ENCODE assay signal across 17 mouse cellular contexts in genomic region chr12:16669176-16669575, GRCm38 (mm10). TPM values are rescaled to one million over a fixed set of nuclear protein-coding genes. Genes with fewer than 3 reads are reported as not detected.
"Had no signal": no experiment of that assay in that cellular context is flagged by ENCODE, and none has a peak within 500 bp of the region (broad histone marks: within the 10 kb centered on the region; RNA-seq: fewer than 3 reads in every experiment).

No protein-coding gene starts in this region.

- H3K27ac ChIP-seq: limb, embryonic 13.5 days; liver, embryonic 15.5 days; neural tube, embryonic 13.5 days had no signal

- H3K36me3 ChIP-seq: limb, embryonic 13.5 days; liver, embryonic 15.5 days; neural tube, embryonic 13.5 days had no signal

- H3K4me1 ChIP-seq: limb, embryonic 13.5 days; liver, embryonic 15.5 days had no signal

- H3K4me2 ChIP-seq: limb, embryonic 13.5 days; liver, embryonic 11.5 days; liver, embryonic 15.5 days; neural tube, embryonic 13.5 days had no signal

- H3K9me3 ChIP-seq: limb, embryonic 13.5 days; liver, embryonic 15.5 days; neural tube, embryonic 13.5 days had no signal

- H3K27me3 ChIP-seq: limb, embryonic 13.5 days; liver, embryonic 15.5 days; neural tube, embryonic 13.5 days had no signal

- H3K9ac ChIP-seq: limb, embryonic 13.5 days; liver, embryonic 15.5 days; neural tube, embryonic 13.5 days had no signal

- H3K4me3 ChIP-seq: limb, embryonic 13.5 days; liver, embryonic 15.5 days; neural tube, embryonic 13.5 days had no signal

- DNase-seq: kidney, adult 18-20 months; kidney, postnatal 10 days; layer of hippocampus, adult 9-11 months; layer of hippocampus, postnatal 36 days; left cerebral cortex, postnatal 4 days; lung, adult 2 months; lung, postnatal 36 days; retina, postnatal 1 day; thymus, postnatal 36 days had no signal

- ATAC-seq: lung, postnatal 0 days had no signal

RNA-seq across cellular contexts. Expression of gene Ntsr2, which starts 16.0 kb away (rescaled TPM):
- total RNA-seq: megakaryocyte progenitor cell, adult 5-6 weeks had no signal
- polyA plus RNA-seq: limb, embryonic 13.5 days; liver, embryonic 11.5 days; liver, embryonic 15.5 days; stomach, embryonic 16.5 days; thymus, postnatal 0 days had no signal
